Mouse (Mus musculus) kidney, postnatal 36 days (tissue): ENCODE measurements at regions not wholly inside any gene's neighbourhood (a gene's known extent, or its start where the extent isn't known, plus 50 kb on each side); places are given as distances from the start of the nearest gene placed in this dataset.

Experiments used
- DNase-seq, 2 experiments: peaks; one replicate each; pipeline ENCODE4 v3.0.0; 2021 to 2022; ENCODE audit warnings: mixed read lengths in 2 of 2

DNA sequence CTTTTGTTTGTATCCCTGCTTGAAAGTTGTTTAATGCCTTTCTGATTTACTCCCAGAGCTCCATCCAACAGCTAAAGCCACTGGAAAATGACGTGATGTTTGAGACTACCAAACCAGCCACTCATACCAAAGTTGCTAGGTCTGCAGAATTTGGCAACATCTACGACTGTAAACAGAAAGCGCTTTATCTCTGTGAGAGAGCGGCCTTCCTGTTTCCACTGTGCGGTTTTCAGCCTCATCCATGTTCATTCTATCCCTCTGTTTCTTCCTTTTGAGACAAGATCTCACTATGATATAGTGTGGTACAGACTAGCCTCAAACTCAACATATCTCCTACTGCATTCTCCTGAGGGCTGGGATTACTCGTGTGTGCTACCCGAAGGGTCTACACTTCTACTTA lies 100.0 kb downstream of the Tmem30b start:
- DNase-seq: no peak

DNA sequence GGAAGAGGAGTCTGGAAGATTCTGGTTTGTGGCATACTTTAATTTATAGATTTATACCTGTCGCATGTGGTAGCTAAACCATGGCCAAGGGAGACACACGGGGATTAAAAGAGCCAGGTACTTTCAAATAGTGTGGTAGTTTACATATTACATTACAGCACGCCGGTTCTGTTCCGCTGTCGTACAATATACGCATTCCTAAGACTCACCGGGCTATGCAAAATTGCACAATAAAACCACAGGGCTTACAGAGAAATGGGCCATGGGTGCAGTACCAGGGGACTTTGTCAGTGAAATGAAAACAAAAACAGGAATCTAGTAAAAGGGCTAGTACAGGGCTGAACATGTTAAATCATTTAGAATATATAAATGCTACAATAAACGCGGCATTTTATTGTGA lies 100.6 kb downstream of the Tmem30b start:
- peak; percentile 21 to 48 for DNase-seq

DNA sequence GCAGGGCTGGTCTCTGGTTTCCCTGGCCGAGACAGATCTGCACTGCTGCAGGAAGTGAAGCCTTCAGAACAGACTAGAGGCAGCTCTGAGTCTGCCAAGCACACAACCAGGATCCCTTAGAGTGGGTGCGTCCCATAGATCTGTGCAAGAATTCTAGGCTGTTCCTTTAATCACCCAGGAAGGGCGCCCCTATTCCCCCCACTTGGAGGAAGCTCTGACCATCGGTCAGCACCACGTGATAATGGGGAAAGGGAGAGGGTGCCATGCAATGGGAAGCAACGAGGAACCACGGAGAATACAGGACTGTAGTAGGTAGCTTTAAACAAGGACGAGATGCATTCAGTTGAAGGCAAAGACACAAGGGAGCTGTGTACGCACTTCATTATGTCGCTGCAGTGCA lies 101.1 kb downstream of the Tmem30b start:
- DNase-seq: no peak

DNA sequence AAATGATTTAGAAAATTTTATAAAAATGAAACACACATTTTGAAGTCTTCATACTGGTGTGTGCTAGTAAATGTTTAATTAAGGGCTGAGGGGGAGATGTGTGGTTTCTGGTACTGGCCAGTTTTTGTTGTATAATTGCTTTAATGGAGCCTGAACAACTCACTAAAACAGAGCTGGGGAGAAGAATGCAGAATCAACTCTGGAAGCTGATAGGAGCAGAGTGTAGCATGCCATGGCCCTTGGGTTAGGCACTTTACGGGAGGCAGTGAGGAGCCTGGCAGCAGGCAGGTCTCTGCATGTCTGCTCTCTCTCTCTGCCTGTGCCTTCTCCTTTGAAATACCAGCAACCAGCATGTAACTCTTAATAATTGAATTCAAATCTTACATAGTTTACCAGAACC lies 104.9 kb downstream of the Tmem30b start:
- peak in 1 of 2 experiments; percentile 39 for DNase-seq

DNA sequence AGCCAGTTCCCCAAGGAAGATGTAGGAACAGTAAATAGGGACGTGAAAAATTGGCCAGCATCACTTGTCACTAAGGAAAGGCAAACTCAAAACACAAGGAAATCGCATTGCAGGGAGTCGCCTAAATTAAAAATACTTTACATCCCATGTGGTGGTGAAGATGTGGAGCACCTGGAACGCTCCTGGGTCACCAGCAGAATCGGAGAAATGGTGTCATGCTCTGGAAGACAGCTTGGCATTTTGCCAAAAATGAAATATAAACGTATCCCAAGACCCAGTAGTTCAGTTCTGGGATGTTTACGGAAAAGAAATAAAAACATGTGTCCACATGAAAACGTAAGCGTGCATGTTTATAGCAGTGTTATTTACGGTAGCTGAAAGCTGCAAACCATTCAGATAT lies 111.5 kb downstream of the Tmem30b start:
- no peak for DNase-seq

DNA sequence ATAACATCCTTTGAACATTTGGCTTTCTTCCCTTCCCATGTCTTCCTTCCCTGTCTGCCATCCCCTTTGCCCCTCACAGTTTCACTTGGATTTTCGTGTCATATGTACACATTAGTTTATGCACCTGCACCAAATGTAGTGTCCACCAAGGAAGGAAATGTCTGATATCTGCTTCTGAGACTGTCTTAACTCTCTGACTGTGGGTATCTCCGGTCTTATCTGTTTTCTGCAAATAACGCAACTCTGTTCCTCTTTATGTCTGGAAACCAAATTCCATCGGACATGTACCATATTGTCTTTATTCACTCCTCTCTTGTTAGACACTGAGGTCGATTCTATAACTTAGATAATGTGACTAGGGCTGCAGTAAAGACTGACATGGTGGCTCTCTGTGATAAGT lies 113.6 kb downstream of the Tmem30b start:
- no peak for DNase-seq

DNA sequence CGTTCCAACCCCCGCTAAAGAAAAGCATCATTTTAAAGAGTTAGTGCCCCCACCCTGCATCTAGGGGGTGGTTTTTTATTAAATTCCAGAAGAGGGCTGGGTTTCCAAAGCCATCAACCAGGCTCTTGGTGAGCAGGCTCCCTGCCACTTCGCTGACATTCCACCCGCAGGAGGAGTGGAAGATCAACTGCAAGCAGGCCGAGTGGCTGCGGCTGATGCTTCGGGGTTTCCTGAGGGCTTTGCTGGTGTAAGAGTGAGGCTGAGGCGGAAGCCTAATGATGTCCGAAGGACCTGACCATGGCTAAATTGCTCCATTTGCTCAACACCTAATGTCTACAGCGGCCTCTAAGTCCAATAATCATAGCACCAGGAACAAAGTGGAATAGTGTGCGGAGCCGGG lies 118.0 kb downstream of the Tmem30b start:
- peak in 1 of 2 experiments; percentile 31 for DNase-seq

DNA sequence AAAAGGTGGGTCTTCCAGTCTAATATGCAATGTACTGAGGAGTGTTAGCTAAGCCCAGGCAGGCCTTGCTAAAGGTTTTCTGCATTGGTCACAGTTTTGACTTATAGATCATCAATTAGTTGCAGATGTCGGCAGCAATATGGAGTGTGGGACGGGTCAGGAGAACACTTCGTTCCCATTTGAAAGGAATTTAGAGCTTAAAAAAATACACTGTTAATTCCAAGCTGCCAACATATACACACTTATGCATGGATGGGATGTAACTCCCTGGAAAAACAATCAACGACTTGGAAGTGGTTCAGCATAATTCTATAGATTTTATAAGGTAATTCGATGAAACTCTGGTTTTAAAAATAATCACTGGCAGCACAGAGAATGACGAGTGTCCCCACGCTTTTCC lies 121.4 kb downstream of the Tmem30b start:
- DNase-seq: no peak

DNA sequence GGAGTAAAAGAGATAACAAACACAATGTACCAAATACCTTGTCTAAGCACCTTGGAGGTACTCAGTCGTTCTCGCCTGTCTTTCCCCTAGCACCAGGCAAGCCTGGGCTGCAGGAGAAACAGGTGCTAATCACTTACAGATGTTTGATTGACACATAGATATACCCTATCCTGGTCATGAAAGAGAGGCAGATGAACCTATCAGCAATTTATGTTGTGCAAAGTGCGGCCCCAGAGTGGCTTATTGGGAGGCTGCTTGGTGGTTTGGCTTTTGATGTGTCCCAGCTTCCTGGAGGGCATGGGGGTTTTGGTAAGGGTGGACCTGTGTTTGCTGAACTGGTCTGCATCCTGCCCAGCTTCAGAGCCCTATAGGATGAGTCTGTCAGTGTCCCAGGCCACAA lies 129.1 kb downstream of the Tmem30b start:
- no peak for DNase-seq

DNA sequence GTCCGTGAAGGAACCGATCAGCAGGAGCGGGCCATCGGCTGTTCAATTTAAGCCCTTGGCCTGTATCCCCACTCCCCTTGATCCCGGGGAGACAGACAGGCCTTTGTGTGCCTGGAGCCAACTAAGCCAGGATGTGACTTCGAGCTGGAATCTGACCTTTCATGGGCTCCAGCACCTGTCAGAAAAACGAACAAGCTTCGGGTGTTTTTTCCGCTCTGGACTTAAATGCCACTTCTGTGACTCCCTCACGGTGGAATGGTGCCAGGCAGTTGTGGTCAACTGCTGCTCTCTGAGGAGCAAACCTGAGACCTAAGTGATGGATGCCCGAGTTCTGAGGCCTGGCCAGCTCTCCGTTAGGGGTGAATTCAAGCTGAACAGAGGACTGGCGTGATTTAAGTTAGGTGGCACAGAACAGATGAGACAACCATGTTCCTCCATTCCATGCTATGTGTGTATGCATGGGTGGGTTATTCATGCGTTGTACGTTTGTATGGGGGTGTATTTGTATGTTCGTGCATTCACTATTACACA lies 129.8 kb downstream of the Tmem30b start:
- DNase-seq: peak; percentile 40 to 62

DNA sequence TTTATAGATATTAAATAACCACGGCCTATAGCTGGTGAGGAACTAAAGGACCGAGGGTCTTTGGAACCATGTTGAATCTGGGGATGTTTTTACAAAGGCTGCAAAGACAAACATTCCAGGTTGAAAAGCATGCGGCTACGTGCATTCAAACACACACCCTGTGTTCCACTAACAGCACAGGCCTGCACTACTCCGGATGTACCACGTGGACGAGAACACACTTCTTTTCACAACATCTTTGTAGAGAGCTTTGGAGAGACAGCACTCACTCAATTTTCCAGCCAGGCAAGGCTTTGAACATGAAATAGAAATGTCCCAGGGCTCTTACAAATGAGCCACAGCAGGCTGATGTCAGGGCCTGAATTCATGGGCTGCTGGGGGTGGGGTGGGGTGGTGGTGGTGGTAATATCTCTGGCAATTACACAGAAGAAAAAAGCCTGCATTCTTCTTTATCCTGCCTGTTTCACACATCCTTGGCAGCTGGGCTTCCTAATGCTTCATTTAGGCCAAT lies 129.3 kb downstream of the Slc38a6 start:
- DNase-seq: no peak

DNA sequence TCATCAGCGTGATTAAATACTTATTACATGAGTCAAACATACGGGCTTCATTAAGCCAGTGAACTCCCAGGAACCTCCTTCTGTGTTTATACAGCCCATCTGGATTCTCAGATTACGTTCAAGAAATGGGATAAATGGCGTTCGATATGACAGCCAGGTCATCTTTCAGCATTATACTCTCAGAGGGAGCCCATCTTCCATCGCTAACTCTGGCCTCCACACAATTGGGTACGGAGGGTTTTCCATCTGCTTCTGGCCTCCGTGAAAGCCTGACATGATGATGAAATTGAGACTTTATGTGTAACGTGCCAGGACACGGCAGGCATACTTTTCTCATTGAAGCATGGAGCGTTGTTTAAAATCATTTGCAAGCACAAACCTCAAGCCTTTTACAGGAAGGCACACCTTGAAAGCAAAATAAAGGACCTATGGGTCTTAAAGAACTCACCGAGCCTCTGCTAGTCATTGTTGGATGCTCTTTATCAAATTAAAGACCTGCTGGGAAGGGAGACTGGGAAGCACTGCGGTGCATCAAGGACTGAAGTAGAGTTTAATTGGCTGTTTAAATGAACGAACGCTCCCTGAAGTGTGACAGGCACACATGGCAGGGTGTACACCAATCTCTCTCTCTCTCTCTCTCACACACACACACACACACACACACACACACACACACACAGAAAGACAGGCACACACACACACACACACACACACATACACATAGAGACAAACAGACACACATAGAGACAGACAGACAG lies 127.0 kb downstream of the Slc38a6 start:
- no peak for DNase-seq

DNA sequence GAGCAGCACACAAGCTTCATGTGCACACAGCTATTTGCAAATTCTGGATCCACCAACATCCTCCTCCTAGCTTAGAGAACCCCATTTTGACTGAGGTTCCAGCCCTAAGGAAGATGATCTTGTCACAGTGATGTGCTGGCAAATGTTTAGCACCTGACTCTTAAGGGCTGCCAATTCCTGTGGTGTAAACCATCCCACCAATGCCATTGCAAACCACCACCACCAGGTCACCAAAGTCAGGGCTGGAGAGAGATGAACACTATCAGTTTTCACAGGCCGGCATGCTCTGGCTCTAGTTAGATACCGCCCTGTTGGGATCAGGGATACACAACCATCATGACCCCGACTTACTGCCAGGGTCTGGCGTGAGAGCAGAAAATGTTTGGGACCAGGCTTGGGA lies 125.9 kb downstream of the Slc38a6 start:
- DNase-seq: no peak

DNA sequence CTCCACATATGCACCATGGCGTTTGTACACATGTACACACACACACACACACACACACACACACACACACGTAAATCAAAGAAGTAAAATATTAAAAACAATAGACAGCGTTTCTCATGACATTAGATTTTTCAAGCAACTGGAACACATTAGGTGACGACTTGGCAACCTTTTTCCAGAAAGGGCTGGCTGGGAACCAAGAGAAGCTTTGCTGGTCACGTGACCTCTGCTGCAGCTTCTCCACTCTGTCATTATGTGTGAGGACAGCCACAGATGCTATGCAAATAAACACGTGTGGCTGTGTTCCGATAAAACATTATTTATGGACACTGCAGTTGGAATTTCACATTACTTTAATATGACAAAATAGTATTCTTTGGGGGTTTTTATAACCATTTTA lies 124.3 kb downstream of the Slc38a6 start:
- peak; percentile 59 to 71 for DNase-seq

DNA sequence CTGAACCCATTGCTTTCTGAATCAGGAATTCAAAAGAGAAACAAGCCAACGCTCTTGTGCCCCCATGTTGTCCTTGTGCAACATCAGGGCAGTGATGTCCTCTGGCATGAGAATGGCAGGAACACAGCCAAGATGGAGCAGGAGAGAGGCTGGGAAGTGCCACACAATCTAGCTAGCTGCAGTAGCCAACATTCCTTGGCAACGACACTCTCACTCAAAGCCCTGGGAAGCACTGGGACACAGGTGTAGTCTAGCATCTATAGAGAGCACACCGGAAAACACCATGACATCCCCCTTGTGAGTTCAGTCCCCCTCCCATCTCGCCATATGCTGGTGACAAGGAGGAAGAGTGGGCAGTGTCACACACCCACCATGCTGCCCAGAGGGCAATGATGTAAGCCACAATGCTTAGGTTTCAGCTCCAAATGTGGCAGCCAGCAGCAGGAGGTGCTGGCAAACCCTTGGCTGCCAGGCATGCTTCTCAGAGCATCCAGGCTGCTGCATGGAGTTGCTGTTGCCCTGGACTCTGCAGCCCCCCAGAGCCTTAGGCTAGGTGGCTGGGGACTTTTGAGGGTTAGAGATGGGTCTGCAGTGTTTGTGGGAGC lies 123.0 kb downstream of the Slc38a6 start:
- no peak for DNase-seq

DNA sequence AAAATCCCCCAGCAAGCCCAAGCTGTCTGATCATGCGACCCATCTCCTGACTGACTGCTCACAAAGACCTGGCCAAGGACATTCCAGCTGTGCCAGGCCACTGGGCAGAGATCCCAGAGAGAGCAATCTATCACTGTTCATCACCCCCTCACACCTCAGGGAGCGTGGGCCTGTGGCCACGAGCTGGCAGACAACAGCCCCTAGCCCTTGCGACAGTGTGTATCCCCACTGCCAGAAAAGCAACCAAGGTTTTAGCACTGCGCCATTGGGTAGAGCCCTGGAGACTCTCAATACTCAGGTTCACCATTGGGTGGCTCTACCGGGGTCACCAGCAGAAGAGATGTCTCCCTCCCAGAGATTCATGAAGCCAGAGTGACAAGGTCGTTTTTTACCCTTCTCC lies 122.0 kb downstream of the Slc38a6 start:
- DNase-seq: peak; percentile 60 to 70

DNA sequence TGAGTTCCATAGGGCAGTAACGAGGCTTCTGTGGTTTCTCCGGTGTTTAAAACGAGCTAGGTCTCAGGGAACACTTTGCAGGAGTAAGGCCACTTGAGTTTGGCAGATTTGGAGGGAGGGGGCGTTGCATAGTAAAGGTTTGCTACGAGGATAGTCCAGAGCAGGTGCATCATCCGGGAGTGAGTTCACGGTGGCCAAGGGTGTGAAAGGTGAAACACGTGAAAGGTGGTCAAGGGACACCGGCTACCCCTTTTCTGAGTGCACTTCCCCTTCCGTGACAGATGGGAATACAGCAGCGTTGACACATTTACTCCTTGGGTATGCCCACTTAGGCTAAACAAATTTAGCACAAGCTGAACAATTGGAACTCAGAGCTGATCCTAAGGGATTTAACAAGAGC lies 121.6 kb downstream of the Slc38a6 start:
- no peak for DNase-seq

DNA sequence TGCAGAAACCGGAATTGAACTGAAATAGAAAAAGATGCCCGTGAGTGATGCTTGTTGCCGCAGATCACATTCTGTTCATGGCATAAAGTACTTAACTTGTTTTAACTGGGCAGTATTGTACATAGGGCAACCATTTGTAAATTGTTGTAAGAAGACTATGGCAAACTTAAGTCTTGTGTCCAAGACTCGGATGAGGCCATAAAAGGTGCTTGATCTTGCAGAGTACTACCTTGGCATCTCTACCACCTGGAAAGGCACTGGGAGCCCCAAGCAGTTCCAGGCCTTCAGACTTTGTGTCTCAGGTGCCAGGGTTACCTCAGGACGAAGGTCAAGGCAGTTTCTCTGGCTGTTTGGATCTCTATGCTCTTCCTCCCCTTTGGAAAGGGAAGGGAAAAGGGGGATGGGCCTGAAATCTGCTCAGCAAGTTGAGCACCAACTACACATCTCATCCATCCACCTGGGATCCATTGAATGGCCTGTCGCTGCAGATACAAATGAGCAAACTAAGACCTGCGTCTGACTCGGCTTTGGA lies 120.0 kb downstream of the Slc38a6 start:
- peak in 1 of 2 experiments; percentile 44 for DNase-seq

DNA sequence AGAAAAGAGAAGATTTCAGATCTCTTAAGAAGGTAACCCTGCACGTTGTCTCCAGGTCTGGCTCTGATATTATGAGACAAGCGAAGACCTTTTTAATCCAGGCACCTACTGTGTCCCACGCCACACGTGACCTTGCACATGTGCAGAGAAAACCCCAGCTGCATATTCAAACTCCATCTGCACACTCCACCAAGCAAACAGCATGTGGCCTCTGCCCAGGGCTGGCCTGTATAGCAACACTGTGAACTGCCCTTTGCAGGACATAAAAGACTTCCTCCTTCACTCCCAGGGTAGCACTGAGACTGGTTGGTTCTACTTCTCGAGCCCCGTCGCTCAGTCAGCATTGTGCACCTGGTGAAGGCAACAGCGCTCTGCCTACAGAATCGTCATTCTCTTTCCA lies 119.0 kb downstream of the Slc38a6 start:
- no peak for DNase-seq

DNA sequence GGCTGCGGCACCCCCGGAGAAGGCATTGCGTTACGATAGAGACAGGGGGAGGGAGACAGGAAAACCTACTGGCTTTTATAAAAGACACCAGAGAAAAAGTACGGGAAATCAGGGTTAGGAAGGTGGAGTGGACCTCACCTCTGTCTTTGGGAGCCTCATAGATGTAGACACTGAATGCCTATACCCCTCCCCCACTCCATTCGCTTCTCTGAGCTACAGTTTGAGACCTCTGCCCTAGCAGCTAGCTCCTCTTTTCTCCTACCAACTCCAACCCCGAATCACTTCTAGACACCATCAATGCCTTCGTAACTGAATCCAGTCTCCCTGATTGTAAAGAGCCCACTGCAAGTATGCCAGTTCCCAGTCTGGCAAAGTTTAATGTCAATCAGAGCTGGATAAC lies 118.5 kb downstream of the Slc38a6 start:
- no peak for DNase-seq

DNA sequence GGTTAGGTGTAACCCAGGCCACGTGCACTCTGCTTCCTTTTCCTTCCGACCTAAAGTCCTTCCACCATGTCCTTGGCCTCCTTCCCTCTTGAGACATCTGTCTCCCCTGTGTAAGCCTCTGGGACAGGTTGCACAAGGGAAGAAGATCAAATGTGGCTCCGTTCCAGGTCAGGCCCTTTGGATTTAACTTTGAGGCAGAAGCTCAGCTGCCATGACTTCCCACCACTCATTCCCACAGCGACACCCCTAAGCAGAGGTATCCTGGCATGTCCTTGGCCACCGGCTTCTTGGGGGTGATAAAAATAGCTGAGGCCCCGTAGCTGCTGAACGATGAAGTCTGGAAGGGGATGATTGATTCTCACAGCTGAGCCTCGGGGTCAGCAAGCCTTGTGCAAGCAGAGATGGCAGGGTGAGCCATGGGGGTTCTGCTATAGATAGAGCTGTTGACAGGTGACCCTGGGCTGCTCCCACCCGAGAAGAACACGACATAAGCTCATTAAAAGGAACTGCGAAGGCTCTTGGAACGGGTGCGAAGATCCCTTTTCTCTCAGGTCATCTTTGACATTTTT lies 117.4 kb downstream of the Slc38a6 start:
- DNase-seq: no peak
